Mouse (Mus musculus) layer of hippocampus, postnatal 36 days (tissue): ENCODE measurements at regions not wholly inside any gene's neighbourhood (a gene's known extent, or its start where the extent isn't known, plus 50 kb on each side); places are given as distances from the start of the nearest gene placed in this dataset.

ENCODE experiments used
- DNase-seq, 2 experiments: peaks; one replicate each; pipeline ENCODE4 v3.0.0; 2022

DNA sequence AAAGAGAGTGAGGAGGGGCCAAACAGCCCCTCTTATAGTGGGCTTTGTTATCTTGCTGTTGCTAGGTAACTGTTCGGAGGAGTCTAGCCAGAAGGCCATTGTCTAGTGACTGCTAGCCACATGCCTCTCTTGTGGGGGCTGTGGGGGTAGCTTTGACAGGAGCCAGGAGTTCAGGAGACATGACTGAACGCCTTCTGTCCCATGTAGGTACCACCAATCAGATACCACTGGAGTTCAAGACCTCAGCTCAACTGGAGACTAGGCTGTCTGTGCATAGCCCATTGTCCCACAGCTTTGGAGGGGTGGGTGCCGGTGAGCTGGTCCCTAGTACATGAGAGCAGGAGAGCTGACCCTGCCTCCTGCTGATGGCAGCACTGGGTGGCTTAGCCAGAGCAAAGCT, 82.4 kb upstream of the Unc93a2 start:
- DNase-seq: no peak

GRCm38 (mm10) chr17:7464901-7465300, 79.6 kb upstream of the Unc93a2 start:
- DNase-seq: no peak

GRCm38 (mm10) chr17:7461164-7461563, 75.9 kb upstream of the Unc93a2 start:
- DNase-seq: no peak

DNA sequence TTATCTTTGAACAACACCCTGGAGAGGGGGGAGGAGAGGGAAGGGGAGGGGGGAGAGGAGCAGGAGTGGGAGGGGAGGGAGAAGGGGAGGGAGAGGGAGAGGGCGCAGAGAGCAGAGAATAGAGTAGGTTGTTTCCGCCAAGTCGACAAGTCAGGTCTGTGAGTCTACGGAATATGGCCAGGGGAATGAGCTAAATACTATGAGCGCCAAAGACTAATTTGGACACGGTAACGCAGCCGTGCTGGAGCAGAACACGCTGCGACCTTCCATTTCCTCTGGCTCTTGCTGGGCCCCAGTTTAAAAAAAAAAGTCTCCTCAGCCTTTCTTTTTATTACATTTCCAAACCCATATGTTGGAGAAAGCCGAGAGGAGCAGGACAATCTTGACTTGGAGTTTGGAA, 71.7 kb upstream of the Unc93a2 start:
- DNase-seq: no peak

GRCm38 (mm10) chr17:7443822-7444221, 58.6 kb upstream of the Unc93a2 start:
- DNase-seq: peak; percentile 41 to 50

GRCm38 (mm10) chr17:7435075-7435474, 49.8 kb upstream of the Unc93a2 start:
- no peak for DNase-seq
